Mouse (Mus musculus): ENCODE measurements around the gene Alkbh1. TPM values are rescaled to one million over a fixed set of nuclear protein-coding genes. Genes with fewer than 3 reads are reported as not detected.

Alkbh1 gene
- polyA plus RNA-seq, 1 experiment from 2014 or later, result 51.3 TPM

- peak overlapping the region; percentile 87 for H3K4me2 ChIP-seq (replicated peaks)
- peaks cover 52% of the 10 kb centered on the region for H3K36me3 ChIP-seq
- H3K9me3 ChIP-seq, result no peaks in the 10 kb centered on the region
- peak overlapping the region; percentile 86; the same call in 1 of the 2 replicates for H3K27ac ChIP-seq (replicated peaks)
- peaks cover 32% of the 10 kb centered on the region for H3K4me1 ChIP-seq
- H3K27me3 ChIP-seq, result no peaks in the 10 kb centered on the region
- ATAC-seq (replicated peaks), result no peak
- peak overlapping the region; percentile 88 for H3K9ac ChIP-seq (replicated peaks)
- H3K4me3 ChIP-seq, result peak overlapping the region; percentile 98
- 29% methylated on average over 12 of the region's 12 CpGs for WGBS
These were observed 1.4 kb downstream of the Alkbh1 start for GRCm38 (mm10) chr12:87442177-87443114.

DNA sequence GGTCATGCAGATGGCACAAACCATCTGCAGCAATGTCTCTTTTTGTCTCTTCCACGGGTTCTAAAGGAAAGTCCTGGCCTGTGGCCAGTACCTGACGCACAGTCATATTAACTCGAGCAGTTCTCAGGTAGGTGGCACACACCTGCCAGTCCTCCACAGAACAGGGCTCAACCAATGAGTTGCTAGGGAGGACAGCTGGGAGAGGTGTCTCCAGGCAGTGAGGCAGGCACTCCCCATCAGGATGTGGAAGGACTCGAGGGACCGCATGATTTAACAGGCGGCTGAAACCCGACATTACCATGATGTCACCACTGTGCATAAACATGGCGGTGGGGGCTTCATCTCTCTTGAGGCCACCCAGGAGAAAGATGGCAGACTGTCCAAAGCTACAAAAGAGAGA, 14.9 kb downstream of the Alkbh1 start:
- 82% methylated on average over 8 of the region's 8 CpGs for WGBS
- no peak overlapping the region for H3K27ac ChIP-seq (replicated peaks)
- no peaks in the 10 kb centered on the region for H3K9me3 ChIP-seq
- H3K9ac ChIP-seq (replicated peaks), result no peak overlapping the region
- ATAC-seq (replicated peaks), result no peak
- no peak overlapping the region for H3K4me3 ChIP-seq
- H3K36me3 ChIP-seq, result peaks cover 75% of the 10 kb centered on the region
- H3K27me3 ChIP-seq, result no peaks in the 10 kb centered on the region
- no peaks in the 10 kb centered on the region for H3K4me1 ChIP-seq
- H3K4me2 ChIP-seq (replicated peaks), result no peak overlapping the region

- no peak overlapping the region for H3K4me3 ChIP-seq
- H3K9ac ChIP-seq (replicated peaks), result no peak overlapping the region
- peaks cover 72% of the 10 kb centered on the region for H3K36me3 ChIP-seq
- 84% methylated on average over 2 of the region's 2 CpGs for WGBS
- no peaks in the 10 kb centered on the region for H3K27me3 ChIP-seq
- H3K4me1 ChIP-seq, result no peaks in the 10 kb centered on the region
- no peak overlapping the region for H3K27ac ChIP-seq (replicated peaks)
- ATAC-seq (replicated peaks), result no peak
- no peak overlapping the region for H3K4me2 ChIP-seq (replicated peaks)
- H3K9me3 ChIP-seq, result no peaks in the 10 kb centered on the region
These were observed 15.5 kb downstream of the Alkbh1 start for GRCm38 (mm10) chr12:87428295-87428694.

DNA sequence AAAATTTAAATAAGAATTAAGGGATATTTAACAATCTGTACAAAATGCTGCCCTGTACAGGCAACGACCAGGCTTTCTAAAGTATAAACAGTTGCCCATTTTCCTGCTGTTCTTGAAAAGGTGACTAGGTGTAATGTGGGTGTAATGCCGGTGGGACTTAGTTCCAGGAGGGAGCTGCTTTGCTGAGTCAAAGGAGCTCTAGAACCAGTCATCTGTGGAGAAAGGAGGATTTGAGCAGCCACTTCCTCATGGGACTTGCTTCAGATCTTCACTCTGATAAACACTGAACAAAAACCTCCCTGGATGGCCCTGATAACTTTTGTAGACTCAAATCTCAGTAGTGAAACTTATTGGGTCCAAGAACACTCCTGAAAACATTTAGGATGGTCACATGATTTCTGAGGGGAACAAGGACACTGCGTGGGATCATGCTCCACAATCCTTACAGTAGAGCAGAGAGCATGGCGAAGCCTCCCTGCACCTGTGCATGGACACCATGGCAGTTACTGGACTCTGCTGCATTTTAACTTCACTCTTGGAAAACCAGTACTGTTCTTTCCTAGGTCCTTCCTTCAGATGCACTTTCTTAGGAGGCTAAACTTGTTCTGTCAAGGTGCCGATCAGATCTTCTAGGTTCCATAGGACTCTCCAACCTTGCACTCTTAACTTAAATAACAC, 17.3 kb downstream of the Alkbh1 start:
- Histone ChIP-seq H3K9me3 (no peaks in the 10 kb centered on the region), H3K4me1 (no peaks in the 10 kb centered on the region), H3K27me3 (no peaks in the 10 kb centered on the region), H3K4me3 (no peak overlapping the region), H3K4me2 (replicated peaks) (no peak overlapping the region), H3K9ac (replicated peaks) (no peak overlapping the region), H3K36me3 (peaks cover 61% of the 10 kb centered on the region), H3K27ac (replicated peaks) (no peak overlapping the region)
- no peak for ATAC-seq (replicated peaks)
- WGBS, result 92% methylated on average over 5 of the region's 5 CpGs

GRCm38 (mm10) chr12:87424516-87424915, 19.3 kb downstream of the Alkbh1 start:
- WGBS, result 34% methylated on average over 3 of the region's 3 CpGs
- no peak overlapping the region for H3K4me2 ChIP-seq (replicated peaks)
- H3K36me3 ChIP-seq, result peaks cover 43% of the 10 kb centered on the region
- no peaks in the 10 kb centered on the region for H3K9me3 ChIP-seq
- no peaks in the 10 kb centered on the region for H3K27me3 ChIP-seq
- no peak overlapping the region for H3K27ac ChIP-seq (replicated peaks)
- H3K4me3 ChIP-seq, result no peak overlapping the region
- H3K9ac ChIP-seq (replicated peaks), result no peak overlapping the region
- ATAC-seq (replicated peaks), result no peak
- no peaks in the 10 kb centered on the region for H3K4me1 ChIP-seq

DNA sequence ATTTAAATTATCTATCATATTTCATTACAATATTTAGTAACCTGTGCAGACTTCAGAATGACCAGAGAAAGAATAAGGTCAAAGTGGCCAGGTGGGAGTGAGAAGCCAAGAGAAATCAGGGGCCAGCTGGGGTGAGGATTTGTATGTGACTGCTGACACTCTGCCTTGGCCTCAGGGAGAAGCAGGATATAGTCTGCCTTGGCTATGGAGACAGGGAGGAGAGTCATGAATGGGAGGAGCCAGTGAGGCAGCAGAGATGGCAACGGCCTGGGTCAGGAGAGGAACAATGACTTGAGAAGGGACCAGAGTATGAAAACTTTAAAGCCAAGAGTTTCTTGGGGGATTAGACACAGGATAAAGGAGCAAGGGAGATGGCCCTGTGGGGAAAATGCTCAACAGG, 20.1 kb downstream of the Alkbh1 start:
- Histone ChIP-seq H3K4me1 (peaks cover 7% of the 10 kb centered on the region), H3K27ac (replicated peaks) (no peak overlapping the region)

DNA sequence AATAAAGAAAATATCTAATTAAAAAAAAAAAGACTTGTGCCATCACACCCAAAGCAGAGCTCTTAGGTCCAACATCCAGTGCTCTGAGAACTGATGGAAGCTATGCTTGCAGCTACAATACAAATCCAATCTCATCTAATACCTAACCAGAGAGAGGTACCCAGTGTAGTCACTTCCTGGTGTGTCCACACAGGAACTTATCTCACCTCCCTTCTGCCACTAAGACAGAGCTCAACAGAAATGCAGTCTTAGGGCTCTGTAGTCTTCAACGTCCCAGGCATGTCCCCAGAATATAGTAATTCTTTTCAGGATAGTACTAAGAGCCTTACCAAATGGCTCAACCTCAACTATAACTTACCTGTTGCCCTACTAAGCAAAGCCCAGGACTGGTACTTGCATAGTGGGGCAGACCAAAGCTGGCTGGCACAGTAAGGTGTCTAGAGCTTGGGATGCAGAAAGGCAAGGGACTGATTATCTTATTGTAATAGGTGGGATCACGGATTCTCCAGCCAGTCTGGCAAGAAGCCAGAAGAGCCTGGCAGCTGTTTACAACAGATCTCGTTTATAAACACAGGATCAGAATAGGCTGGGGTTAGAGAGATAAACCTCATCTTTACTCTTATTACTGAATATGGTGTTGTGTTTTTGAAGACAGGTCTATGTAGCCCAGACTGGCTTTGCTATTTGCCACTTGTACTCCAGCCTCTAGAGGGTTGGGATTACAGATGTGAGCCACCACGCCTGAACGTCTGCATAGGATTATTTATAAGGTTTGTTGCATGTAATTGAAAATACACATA, 21.9 kb downstream of the Alkbh1 start:
- Histone ChIP-seq H3K4me3 (no peak overlapping the region), H3K27me3 (no peaks in the 10 kb centered on the region), H3K9ac (replicated peaks) (no peak overlapping the region), H3K27ac (replicated peaks) (no peak overlapping the region), H3K4me1 (peaks cover 8% of the 10 kb centered on the region), H3K36me3 (peaks cover 18% of the 10 kb centered on the region), H3K9me3 (no peaks in the 10 kb centered on the region), H3K4me2 (replicated peaks) (no peak overlapping the region)
- no peak for ATAC-seq (replicated peaks)
- 60% methylated on average over 5 of the region's 5 CpGs for WGBS

More for the DNA sequence above, 20.1 kb downstream of the Alkbh1 start:
- Histone ChIP-seq H3K27me3 (no peaks in the 10 kb centered on the region), H3K9me3 (no peaks in the 10 kb centered on the region), H3K9ac (replicated peaks) (no peak overlapping the region), H3K4me3 (no peak overlapping the region), H3K4me2 (replicated peaks) (no peak overlapping the region), H3K36me3 (peaks cover 35% of the 10 kb centered on the region)
- WGBS, result 25% methylated on average over 1 of the region's 1 CpGs
- ATAC-seq (replicated peaks), result no peak

- no peaks in the 10 kb centered on the region for H3K9me3 ChIP-seq
- ATAC-seq (replicated peaks), result no peak
- no peak overlapping the region for H3K27ac ChIP-seq (replicated peaks)
- H3K9ac ChIP-seq (replicated peaks), result no peak overlapping the region
- no peaks in the 10 kb centered on the region for H3K27me3 ChIP-seq
- 78% methylated on average over 12 of the region's 12 CpGs for WGBS
- H3K4me1 ChIP-seq, result peaks cover 8% of the 10 kb centered on the region
- H3K36me3 ChIP-seq, result peaks cover 11% of the 10 kb centered on the region
- H3K4me3 ChIP-seq, result no peak overlapping the region
- H3K4me2 ChIP-seq (replicated peaks), result no peak overlapping the region
These were observed 23.8 kb downstream of the Alkbh1 start for GRCm38 (mm10) chr12:87419974-87420485.

GRCm38 (mm10) chr12:87418921-87419320, 24.9 kb downstream of the Alkbh1 start:
- Histone ChIP-seq H3K27ac (replicated peaks) (peak overlapping the region; percentile 65), H3K9ac (replicated peaks) (no peak overlapping the region), H3K4me3 (no peak overlapping the region), H3K27me3 (no peaks in the 10 kb centered on the region), H3K9me3 (no peaks in the 10 kb centered on the region), H3K4me2 (replicated peaks) (no peak overlapping the region), H3K4me1 (peaks cover 8% of the 10 kb centered on the region), H3K36me3 (peaks cover 9% of the 10 kb centered on the region)
- ATAC-seq (replicated peaks), result peak; percentile 83
- WGBS, result 31% methylated on average over 5 of the region's 5 CpGs

DNA sequence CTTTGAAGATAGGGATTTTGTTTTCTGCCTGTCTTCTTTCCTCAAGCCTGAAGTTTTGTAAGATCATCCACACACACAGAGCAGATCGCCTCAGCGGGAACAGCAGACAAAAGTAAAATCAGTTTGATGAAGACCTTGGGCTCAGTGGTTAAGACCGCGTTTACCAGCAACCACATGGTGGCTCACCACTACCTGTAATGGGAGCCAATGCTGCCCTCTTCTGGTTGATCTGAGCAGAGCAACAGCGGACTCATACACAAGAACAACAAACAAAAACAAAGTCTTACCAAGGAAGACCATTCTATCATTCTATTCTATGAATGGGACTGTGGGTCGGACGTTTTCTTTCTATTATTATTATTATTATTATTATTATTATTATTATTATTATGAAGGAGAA, 27.1 kb downstream of the Alkbh1 start:
- Histone ChIP-seq H3K4me1 (peaks cover 8% of the 10 kb centered on the region), H3K9ac (replicated peaks) (no peak overlapping the region), H3K9me3 (no peaks in the 10 kb centered on the region), H3K27ac (replicated peaks) (no peak overlapping the region), H3K4me3 (no peak overlapping the region), H3K4me2 (replicated peaks) (no peak overlapping the region), H3K36me3 (no peaks in the 10 kb centered on the region), H3K27me3 (no peaks in the 10 kb centered on the region)
- WGBS, result 37% methylated on average over 7 of the region's 7 CpGs
- ATAC-seq (replicated peaks), result no peak

GRCm38 (mm10) chr12:87415358-87415757, 28.5 kb downstream of the Alkbh1 start:
- 78% methylated on average over 4 of the region's 4 CpGs for WGBS
- no peak overlapping the region for H3K9ac ChIP-seq (replicated peaks)
- H3K4me3 ChIP-seq, result no peak overlapping the region
- peaks cover 8% of the 10 kb centered on the region for H3K4me1 ChIP-seq
- H3K27me3 ChIP-seq, result no peaks in the 10 kb centered on the region
- no peaks in the 10 kb centered on the region for H3K36me3 ChIP-seq
- H3K4me2 ChIP-seq (replicated peaks), result no peak overlapping the region
- H3K9me3 ChIP-seq, result no peaks in the 10 kb centered on the region
- no peak overlapping the region for H3K27ac ChIP-seq (replicated peaks)
- ATAC-seq (replicated peaks), result no peak
